Mouse (Mus musculus) G1E-ER4 (cell line): ENCODE measurements around the gene Tmem255b. TPM values are rescaled to one million over a fixed set of nuclear protein-coding genes. Genes with fewer than 3 reads are reported as not detected.

Source experiments
- GATA1 ChIP-seq: IDR thresholded peaks from one replicate; pipeline ENCODE4 v1.8.0; 2012; ENCODE audit warnings: low read length, inconsistent platforms
- polyA plus RNA-seq: library from polyadenylated mRNA; stranded (reverse); fragments of >175 nt; gene quantifications from 2 replicates; pipeline ENCODE4 v1.2.3, GENCODE M21; 2012

Gene Tmem255b
- polyA plus RNA-seq, 1 experiment, result not detected

DNA sequence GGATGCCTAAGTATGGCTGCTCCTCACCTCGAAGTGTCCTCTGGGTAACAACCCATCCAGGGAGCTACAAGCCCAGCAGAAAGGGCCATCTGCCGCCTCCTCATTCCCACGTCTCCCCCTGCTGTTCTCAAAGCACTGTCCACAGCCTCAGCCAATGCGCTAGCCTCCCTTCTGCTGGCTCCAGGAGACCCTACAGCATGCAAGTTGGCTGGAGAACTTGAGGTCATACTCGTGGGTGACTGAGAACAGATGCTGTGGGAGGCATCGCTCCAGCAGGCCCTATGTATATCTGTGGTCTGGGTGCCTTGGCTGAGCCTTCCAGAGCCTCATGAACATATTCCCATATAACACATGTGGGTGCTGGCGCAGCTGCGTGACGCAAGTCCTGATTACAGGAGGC, 33.7 kb downstream of the Tmem255b start:
- no peak for TF ChIP-seq GATA1

GRCm38 (mm10) chr8:13471484-13471883, 36.5 kb downstream of the Tmem255b start:
- TF ChIP-seq GATA1, result no peak

GRCm38 (mm10) chr8:13472284-13472683, 37.3 kb downstream of the Tmem255b start:
- no peak for TF ChIP-seq GATA1

- no peak for TF ChIP-seq GATA1
Measured at GRCm38 (mm10) chr8:13475892-13476291, 40.9 kb downstream of the Tmem255b start.

DNA sequence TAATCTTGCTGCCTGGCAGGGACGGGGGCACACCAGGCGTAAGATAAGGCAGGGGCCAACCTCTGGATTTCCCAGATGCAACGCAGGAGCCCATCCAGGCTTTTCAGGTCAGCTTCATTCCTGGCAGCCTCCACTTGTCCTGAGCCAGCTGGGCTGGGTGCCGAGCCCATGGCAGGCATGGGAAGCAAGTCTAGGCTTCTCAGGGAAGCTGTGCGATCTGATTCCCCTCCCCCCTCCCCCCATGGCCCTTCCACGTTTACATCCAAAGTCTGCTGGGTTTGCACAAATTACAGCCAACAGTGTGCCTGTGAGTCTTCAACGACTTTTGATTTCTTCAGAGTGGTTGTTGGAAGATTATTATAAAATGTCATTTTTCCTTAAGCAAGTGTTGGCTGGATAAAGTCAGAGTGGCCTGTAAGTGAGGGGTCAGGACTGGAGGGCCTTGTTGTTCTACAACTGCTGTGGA, 46.1 kb downstream of the Tmem255b start:
- no peak for TF ChIP-seq GATA1

DNA sequence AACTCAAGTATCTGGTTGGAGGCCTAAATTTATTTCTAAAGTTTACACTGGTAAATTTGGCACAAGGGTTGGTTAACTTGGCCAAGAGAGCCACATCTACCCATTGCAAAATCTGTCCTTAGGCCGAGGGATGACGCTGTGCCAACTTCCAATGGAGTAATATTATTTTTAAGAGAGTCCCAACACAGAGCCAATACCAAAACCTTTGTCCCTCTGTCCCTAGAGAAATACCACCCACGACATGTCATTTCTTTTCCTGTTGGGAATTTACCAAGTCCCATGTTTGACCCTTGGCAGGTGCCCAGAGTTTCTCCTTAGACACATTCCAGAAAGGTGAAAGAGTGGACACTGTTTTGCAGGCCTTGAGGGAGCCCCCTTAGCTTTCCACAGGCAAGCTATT, 46.6 kb downstream of the Tmem255b start:
- TF ChIP-seq GATA1, result no peak

GRCm38 (mm10) chr8:13482101-13482801, 47.3 kb downstream of the Tmem255b start:
- TF ChIP-seq GATA1, result no peak

- no peak for TF ChIP-seq GATA1
Measured at GRCm38 (mm10) chr8:13483191-13483590, 48.2 kb downstream of the Tmem255b start.

DNA sequence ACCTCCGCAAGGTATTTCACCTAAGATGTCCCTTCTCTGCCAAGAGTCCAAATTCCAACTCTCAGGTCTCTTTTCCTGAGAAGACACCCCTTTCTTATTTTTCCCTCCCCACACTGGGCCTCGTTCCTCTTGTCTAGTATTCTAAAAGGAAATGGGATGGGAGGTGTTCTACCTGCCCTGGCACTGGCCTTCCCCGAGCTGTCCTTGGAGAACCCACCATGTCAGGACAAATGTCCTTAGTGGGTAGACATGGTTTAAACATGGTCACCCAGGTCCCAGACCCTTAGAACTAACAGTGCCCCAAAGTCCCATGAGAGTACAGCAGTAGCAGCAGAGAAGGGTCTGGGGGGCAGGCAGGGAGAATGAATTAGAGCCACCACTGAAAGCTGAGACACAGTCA, 54.4 kb downstream of the Tmem255b start:
- TF ChIP-seq GATA1, result no peak

- TF ChIP-seq GATA1, result no peak
Measured at GRCm38 (mm10) chr8:13489986-13490910, 55.3 kb downstream of the Tmem255b start.

DNA sequence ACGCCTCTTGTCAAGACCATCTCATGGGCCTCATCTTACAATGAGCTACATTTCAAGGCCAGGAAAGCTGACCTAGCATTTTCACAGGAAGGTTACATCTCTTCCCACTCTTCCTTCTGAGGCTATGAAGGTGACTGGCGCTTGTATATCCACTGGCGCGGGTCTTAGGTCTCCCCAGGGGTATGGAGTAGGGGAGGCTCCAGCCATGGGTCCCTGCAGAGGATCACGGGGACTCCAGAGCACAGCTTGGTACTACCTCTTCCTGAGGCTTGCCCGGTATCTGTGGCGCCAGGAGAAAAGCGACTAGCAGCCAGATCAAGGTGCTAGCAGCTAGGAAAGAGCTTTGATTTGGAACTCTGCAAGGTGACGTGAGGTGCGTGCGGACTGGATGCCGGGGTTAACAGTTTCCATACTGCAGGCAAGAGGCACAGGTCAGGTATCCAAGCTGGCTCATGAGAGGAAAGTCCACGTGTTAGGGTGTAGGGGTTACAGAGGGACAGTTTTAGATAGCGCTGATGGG, 56.6 kb downstream of the Tmem255b start:
- no peak for TF ChIP-seq GATA1

DNA sequence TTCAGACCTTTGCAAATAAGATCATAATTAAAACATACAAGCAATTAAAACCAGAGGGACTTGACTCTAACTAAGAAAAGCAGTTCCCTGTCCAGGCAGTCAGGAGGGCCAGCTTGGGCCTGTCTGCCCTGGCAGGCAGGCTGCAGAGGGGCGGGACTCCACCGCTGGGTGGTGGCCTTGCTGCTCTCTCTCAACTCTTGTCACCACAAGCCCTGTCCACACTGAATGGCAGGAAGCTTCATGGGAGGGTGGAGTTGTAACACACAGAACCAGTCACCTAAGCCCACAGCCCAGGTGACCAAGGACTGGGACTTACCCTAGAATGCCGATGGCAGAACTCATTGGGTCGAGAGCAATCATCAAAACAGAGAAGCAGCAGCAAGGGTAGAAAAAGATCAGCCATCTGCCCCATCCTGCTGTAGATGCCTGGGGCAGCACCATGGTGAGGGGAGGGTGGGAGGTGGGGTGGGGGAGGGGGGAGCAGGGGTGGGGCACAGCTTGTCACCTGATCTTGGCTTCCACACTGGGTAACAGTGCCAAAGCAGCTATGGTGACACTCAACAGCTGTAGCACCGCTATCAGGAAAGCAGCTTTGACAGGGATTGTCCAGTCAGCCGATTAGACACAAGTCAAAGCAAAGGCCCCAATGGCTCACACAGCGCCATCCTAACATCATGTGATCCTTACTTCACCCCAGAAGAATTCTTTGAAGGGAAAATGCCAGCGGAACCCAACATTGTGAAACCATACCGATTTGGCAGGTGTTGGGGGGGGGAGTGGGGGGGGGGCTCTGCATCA, 57.4 kb downstream of the Tmem255b start:
- TF ChIP-seq GATA1, result no peak

DNA sequence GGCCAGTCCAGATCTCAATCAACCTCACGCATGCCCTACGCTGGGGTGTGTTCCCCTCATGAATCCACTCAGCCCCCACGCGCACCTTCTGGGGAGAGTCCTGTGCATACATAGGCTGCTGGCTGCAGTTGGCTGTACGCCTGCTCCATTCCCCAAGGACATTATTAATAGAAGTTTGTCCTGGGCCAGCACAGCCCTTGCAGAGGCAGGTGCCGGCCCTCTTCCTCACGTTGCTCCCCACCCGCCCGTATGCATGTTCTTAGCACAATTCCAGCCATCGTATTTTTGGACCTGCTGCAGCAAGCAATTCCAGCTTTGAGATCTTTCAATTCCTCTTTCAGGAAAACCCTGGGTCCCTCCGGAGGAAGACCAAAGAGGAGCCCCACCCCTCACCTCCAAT, 58.0 kb downstream of the Tmem255b start:
- TF ChIP-seq GATA1, result no peak

- TF ChIP-seq GATA1, result no peak
Measured at GRCm38 (mm10) chr8:13493858-13494631, 59.1 kb downstream of the Tmem255b start, which contains the start of gene Gas6. Gas6 (minus strand) TSS chr8:13494490.

DNA sequence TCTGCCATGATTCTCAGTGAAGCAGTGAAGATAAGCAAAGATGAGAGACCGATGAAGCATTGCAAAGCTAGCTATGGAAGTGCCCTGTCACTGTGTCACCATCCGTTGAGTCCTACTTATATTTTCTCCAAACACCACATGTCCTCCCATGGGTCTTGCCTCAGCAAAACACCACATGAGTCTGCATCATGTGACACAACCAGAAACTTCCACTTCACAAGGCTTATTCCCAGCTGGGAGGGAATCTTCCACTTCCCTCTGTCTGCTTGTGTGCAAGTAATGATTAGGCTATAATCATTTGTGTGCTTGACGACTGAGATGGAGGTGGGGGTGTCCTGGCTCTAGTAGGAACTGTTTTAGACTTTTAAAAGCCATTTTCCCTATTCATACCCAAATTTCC, 66.2 kb downstream of the Tmem255b start:
- no peak for TF ChIP-seq GATA1
